Mouse (Mus musculus): ENCODE measurements at regions not wholly inside any gene's neighbourhood (a gene's known extent, or its start where the extent isn't known, plus 50 kb on each side); places are given as distances from the start of the nearest gene placed in this dataset.

GRCm38 (mm10) chr7:62924585-62925331, 101.3 kb upstream of the A26c2 start:
- peak; percentile 59 for DNase-seq (ENCODE audit: low spot score)

GRCm38 (mm10) chr7:62922246-62922645, 98.8 kb upstream of the A26c2 start:
- peak; percentile 64 for DNase-seq (ENCODE audit: low spot score)

- no peak for DNase-seq (ENCODE audit: low spot score)
Measured at GRCm38 (mm10) chr7:62894337-62894736, 70.9 kb upstream of the A26c2 start.

GRCm38 (mm10) chr7:62877033-62877432, 53.6 kb upstream of the A26c2 start:
- peak; percentile 69 for DNase-seq (ENCODE audit: low spot score)

All from embryo, embryonic 10.5 days (tissue).